Mouse (Mus musculus) testis, adult 2 months (tissue): ENCODE measurements around the gene Rnf26. TPM values are rescaled to one million over a fixed set of nuclear protein-coding genes. Genes with fewer than 3 reads are reported as not detected.

Experiments used
- H3K27ac ChIP-seq: fragments of 200-500 bp; 2 replicates; pipeline ENCODE4 v1.5.1; 2012; ENCODE audit warnings: low read depth, low read length; ENCODE audit not compliant: control insufficient read depth, insufficient read depth
- H3K27me3 ChIP-seq: fragments of 200-500 bp; 2 replicates; pipeline ENCODE4 v1.6.1; 2012; ENCODE audit warnings: mild to moderate bottlenecking, low read length, moderate library complexity; ENCODE audit not compliant: control insufficient read depth, insufficient read depth
- H3K36me3 ChIP-seq: fragments of 200-500 bp; 2 replicates; pipeline ENCODE4 v1.6.1; 2012; ENCODE audit warnings: mild to moderate bottlenecking, low read length; ENCODE audit not compliant: control insufficient read depth, insufficient read depth
- H3K4me1 ChIP-seq: fragments of 200-500 bp; 2 replicates; pipeline ENCODE4 v1.6.1; 2012; ENCODE audit warnings: low read length; ENCODE audit not compliant: control insufficient read depth, insufficient read depth
- H3K4me3 ChIP-seq: fragments of 200-500 bp; 2 replicates; pipeline ENCODE4 v1.5.1; 2012; ENCODE audit warnings: low read depth, mild to moderate bottlenecking, low read length, moderate library complexity, mixed read lengths; ENCODE audit not compliant: control insufficient read depth
- CTCF ChIP-seq: fragments of 200-500 bp; IDR thresholded peaks from 2 replicates; pipeline ENCODE4 v1.5.1; 2012; ENCODE audit warnings: low read depth, mild to moderate bottlenecking, inconsistent platforms, low read length, moderate library complexity; ENCODE audit not compliant: control insufficient read depth, insufficient read depth, insufficient replicate concordance
- POLR2A ChIP-seq: fragments of 200-500 bp; IDR thresholded peaks from 2 replicates; pipeline ENCODE4 v1.6.1; 2012; ENCODE audit warnings: low read depth, mild to moderate bottlenecking, inconsistent platforms, low read length, moderate library complexity; ENCODE audit not compliant: control insufficient read depth
- polyA plus RNA-seq: library from polyadenylated mRNA; depleted of rRNA; stranded (reverse); fragments of >200 nt; gene quantifications from 2 replicates; pipeline ENCODE4 v1.2.3, GENCODE M21; 2012; rRNA removed

Rnf26 gene
- polyA plus RNA-seq, 1 experiment, result 37.5 TPM

DNA sequence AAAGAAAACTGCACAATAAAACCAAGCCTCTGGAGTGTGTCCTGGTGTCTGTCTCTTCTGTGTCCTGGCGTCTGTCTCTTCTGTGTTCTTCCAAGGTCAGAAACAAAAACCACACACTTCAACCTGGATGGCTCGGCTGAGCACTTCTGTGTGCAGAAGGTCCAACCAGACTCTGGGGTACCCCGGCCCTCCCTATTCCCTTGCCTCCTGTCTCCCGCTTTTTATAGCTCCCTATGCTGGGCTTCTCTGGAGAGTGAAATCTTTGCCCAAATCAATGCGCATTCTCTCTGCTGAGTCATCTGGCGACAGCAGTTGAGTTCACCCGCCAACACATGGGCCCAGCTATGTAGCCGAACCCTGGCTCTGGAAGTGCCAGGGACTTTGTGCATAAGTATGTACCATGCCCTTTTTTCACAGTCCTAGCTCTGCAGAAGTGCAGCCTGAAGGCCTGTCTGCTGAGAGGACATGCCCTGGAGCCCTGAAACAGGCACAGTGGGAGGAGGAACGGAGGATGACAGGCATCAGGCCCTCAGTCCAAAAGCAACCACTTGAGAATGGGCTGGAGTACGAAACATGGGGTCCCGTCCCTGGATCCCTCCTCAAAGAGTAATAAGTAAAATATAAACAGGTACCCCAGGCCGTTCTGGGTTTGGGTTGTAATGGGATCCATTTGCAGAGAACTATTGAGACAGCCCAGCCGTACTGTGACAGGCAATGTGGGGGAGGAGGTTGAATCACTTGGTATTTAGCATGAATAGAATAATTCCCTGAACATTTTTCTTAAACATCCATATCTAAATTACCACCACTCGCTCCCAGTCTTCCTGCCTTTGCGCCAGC is 64.6 kb downstream of the Rnf26 start:
- Histone ChIP-seq H3K4me1 (no peaks in the 10 kb centered on the region; the same call in 1 of the 2 replicates), H3K27ac (no peak overlapping the region), H3K4me3 (no peak overlapping the region), H3K27me3 (no peaks in the 10 kb centered on the region), H3K36me3 (no peaks in the 10 kb centered on the region)
- no peak for TF ChIP-seq POLR2A
- TF ChIP-seq CTCF, result no peak

DNA sequence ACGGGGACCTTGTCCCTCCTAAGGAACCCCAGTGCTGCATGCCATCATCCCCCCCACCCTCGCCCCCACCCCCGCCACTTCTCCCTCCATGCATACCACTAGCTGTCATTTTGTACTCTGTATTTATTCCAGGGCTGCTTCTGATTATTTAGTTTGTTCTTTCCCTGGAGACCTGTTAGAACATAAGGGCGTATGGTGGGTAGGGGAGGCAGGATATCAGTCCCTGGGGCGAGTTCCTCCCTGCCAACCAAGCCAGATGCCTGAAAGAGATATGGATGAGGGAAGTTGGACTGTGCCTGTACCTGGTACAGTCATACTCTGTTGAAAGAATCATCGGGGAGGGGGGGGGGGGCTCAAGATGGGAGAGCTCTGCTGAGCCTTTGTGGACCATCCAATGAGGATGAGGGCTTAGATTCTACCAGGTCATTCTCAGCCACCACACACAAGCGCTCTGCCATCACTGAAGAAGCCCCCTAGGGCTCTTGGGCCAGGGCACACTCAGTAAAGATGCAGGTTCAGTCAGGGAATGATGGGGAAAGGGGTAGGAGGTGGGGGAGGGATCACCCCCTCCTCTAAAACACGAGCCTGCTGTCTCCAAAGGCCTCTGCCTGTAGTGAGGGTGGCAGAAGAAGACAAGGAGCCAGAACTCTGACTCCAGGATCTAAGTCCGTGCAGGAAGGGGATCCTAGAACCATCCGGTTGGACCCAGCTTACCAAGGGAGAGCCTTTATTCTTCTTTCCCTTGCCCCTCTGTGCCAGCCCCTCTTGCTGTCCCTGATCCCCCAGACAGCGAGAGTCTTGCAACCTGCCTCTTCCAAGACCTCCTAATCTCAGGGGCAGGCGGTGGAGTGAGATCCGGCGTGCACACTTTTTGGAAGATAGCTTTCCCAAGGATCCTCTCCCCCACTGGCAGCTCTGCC is 65.5 kb downstream of the Rnf26 start:
- no peaks in the 10 kb centered on the region for H3K36me3 ChIP-seq
- TF ChIP-seq CTCF (no peak), POLR2A (no peak)
- no peaks in the 10 kb centered on the region for H3K27me3 ChIP-seq
- no peak overlapping the region for H3K4me3 ChIP-seq
- no peak overlapping the region for H3K27ac ChIP-seq
- peaks cover 8% of the 10 kb centered on the region for H3K4me1 ChIP-seq

DNA sequence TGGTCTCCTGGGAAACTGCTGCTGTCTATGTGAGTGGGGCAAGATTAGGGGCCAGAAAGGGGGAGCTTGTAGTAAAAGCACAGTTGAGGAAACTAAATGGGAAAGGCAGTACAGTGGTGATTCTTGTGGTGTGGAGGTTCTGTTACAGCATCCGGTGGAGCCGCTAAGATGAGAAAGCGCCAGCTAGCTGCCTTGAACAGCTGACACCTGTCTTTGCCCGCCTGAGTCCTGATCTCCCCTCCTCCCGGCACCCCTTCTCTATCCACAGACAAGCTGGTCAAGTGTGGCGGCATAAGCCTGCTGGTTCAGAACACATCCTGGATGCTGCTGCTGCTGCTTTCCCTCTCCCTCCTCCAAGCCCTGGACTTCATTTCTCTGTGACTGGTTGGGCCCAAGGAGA is 66.2 kb downstream of the Rnf26 start:
- Histone ChIP-seq H3K4me1 (peaks cover 8% of the 10 kb centered on the region), H3K27me3 (no peaks in the 10 kb centered on the region), H3K27ac (no peak overlapping the region), H3K4me3 (no peak overlapping the region), H3K36me3 (no peaks in the 10 kb centered on the region)
- TF ChIP-seq CTCF (no peak), POLR2A (no peak)

DNA sequence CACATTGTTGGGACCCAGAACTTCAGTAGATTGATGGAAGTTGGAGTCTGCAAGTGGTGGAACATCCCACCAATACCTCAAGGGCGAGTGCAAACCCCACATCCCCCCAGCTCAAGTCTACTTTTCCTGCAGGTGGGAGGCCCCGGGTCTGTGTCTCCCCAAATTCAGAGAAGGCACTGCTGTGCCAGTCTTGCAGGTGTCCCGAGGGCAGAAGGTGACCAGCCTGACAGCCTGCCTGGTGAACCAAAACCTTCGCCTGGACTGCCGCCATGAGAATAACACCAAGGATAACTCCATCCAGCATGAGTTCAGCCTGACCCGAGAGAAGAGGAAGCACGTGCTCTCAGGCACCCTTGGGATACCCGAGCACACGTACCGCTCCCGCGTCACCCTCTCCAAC is 66.9 kb downstream of the Rnf26 start:
- Histone ChIP-seq H3K4me1 (peaks cover 8% of the 10 kb centered on the region), H3K27ac (no peak overlapping the region), H3K36me3 (no peaks in the 10 kb centered on the region), H3K27me3 (no peaks in the 10 kb centered on the region), H3K4me3 (no peak overlapping the region)
- TF ChIP-seq CTCF, result no peak

DNA sequence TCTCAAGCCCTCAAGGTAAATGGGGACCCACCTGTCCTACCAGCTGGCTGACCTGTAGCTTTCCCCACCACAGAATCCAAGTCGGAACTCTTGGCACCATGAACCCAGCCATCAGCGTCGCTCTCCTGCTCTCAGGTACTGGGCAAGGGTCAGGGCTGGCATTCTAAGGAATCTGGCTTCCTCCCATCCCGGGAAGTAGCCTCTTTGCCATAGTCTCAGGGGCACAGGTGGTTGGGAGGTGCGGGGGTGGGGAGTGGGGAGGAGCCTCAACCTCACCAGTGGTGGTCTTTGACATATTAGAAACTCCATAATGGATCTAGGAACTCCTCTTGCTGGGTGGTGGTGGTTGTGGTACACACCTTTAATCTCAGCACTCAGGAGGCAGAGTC is 67.4 kb downstream of the Rnf26 start:
- no peak overlapping the region for H3K27ac ChIP-seq
- no peak overlapping the region for H3K4me3 ChIP-seq
- peaks cover 8% of the 10 kb centered on the region for H3K4me1 ChIP-seq
- H3K36me3 ChIP-seq, result no peaks in the 10 kb centered on the region
- TF ChIP-seq CTCF, result no peak
- TF ChIP-seq POLR2A, result no peak
- no peaks in the 10 kb centered on the region for H3K27me3 ChIP-seq

Other genes starting within 250 kb of the Rnf26 start
- gene Thy1, start 70.1 kb downstream of the Rnf26 start, polyA plus RNA-seq, result 0.36 and 0.95 TPM in 2 replicates
- 597 and 615 TPM in 2 replicates for gene Usp2, start 46.5 kb downstream of the Rnf26 start, polyA plus RNA-seq
- gene Mfrp, start 11.8 kb downstream of the Rnf26 start, polyA plus RNA-seq, result 1.4 and 3.4 TPM in 2 replicates
- gene C1qtnf5, start 6.3 kb downstream of the Rnf26 start, polyA plus RNA-seq, result 2.0 and 3.1 TPM in 2 replicates
- gene Gm49380, start within 50 bp of the Rnf26 start, polyA plus RNA-seq, result 1.2 and 1.6 TPM in 2 replicates
- 14.1 and 14.3 TPM in 2 replicates for gene Mcam, start 21.0 kb upstream of the Rnf26 start, polyA plus RNA-seq
- 45.5 and 47.9 TPM in 2 replicates for gene Cbl, start 120.5 kb upstream of the Rnf26 start, polyA plus RNA-seq
- gene Ccdc153, start 127.2 kb upstream of the Rnf26 start, polyA plus RNA-seq, result 0.61 and 0.69 TPM in 2 replicates
- gene Pdzd3, start 138.0 kb upstream of the Rnf26 start, polyA plus RNA-seq, result 0.11 TPM in 1 of 2 replicates, not detected in the other
- 1.3 and 1.6 TPM in 2 replicates for gene Nlrx1, start 155.1 kb upstream of the Rnf26 start, polyA plus RNA-seq
- 0.58 and 0.89 TPM in 2 replicates for gene Abcg4, start 175.1 kb upstream of the Rnf26 start, polyA plus RNA-seq
- gene Hinfp, start 192.2 kb upstream of the Rnf26 start, polyA plus RNA-seq, result 13.1 and 16.0 TPM in 2 replicates
- gene C2cd2l, start 206.8 kb upstream of the Rnf26 start, polyA plus RNA-seq, result 16.4 and 20.7 TPM in 2 replicates
- gene Dpagt1, start 212.5 kb upstream of the Rnf26 start, polyA plus RNA-seq, result 6.5 and 6.7 TPM in 2 replicates
- 107 TPM in 2 replicates for gene H2afx, start 221.2 kb upstream of the Rnf26 start, polyA plus RNA-seq
- gene Hmbs, start 230.7 kb upstream of the Rnf26 start, polyA plus RNA-seq, result 18.2 and 19.3 TPM in 2 replicates
- gene Vps11, start 248.2 kb upstream of the Rnf26 start, polyA plus RNA-seq, result 19.2 and 19.4 TPM in 2 replicates